Mouse (Mus musculus): ENCODE measurements around the gene Pvalb. TPM values are rescaled to one million over a fixed set of nuclear protein-coding genes. Genes with fewer than 3 reads are reported as not detected.

Gene Pvalb
- polyA plus RNA-seq, 1 experiment from 2014 or later: 3.1 TPM

GRCm38 (mm10) chr15:78172256-78172898 lies 33.8 kb downstream of the Pvalb start:
- Histone ChIP-seq H3K9me3 (no peaks in the 10 kb centered on the region), H3K27me3 (no peaks in the 10 kb centered on the region), H3K36me3 (0 out of 2 replicates have a peak, but pooled peaks cover 2% of the 10 kb centered on the region), H3K9ac (replicated peaks) (peak overlapping the region; percentile 42; the same call in 1 of the 2 replicates), H3K27ac (no peak overlapping the region), H3K4me3 (replicated peaks) (peak overlapping the region; percentile 66), H3K4me2 (replicated peaks) (peak overlapping the region; percentile 90), H3K4me1 (replicated peaks) (peaks cover 34% of the 10 kb centered on the region)
- WGBS: 71% methylated on average over 11 of the region's 11 CpGs
- ATAC-seq: no peak

DNA sequence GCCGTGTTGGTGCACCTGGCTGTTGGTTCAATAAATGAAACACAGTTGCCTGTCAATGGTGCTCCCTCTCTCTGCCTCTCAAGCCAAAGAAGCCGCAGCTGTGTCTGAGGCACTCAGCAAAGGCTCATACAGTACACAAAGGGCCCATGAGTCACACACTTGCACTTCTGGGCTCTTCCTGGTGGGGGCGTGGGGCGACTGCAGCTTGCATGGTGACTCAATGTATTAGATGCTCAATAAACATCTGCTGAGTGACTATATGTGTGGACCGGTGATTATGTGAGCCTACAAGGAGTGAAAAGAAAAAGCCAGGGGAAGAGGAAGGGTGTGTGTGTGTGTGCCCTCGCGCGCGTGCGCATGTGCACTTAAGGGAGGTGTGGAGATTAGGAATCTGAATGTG lies 34.5 kb downstream of the Pvalb start:
- no peak for ATAC-seq
- 95% methylated on average over 10 of the region's 10 CpGs for WGBS
- no peak overlapping the region for H3K4me2 ChIP-seq (replicated peaks)

DNA sequence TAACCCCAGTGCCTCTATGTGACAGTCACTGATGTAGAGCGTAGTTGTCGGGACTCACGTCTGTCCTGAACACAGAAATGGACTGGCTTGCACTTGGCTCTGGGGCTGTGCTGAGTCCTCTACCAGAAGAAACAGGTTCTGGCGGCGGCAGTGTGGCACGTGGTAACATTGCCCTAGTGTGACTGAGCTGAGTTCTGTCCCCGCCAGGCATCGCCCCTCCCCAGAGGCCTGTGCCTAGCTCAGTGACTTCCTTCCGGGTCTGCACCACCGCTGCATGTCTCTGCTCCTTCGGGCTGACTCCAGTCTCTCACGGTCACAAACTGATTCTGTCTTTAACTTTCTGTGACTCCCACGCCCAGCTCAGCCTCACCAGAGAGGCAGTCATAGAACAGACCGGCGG lies 35.5 kb downstream of the Pvalb start:
- H3K4me2 ChIP-seq (replicated peaks): no peak overlapping the region
- no peak overlapping the region for H3K27ac ChIP-seq
- H3K4me3 ChIP-seq (replicated peaks): no peak overlapping the region
- ATAC-seq: no peak
- H3K9ac ChIP-seq (replicated peaks): no peak overlapping the region
- H3K27me3 ChIP-seq: no peaks in the 10 kb centered on the region
- peaks cover 17% of the 10 kb centered on the region for H3K36me3 ChIP-seq
- H3K9me3 ChIP-seq: no peaks in the 10 kb centered on the region
- peaks cover 34% of the 10 kb centered on the region for H3K4me1 ChIP-seq (replicated peaks)
- WGBS: 92% methylated on average over 15 of the region's 15 CpGs

More for the DNA sequence above, 34.5 kb downstream of the Pvalb start:
- Histone ChIP-seq H3K36me3 (peaks cover 9% of the 10 kb centered on the region), H3K4me1 (replicated peaks) (peaks cover 34% of the 10 kb centered on the region), H3K4me3 (replicated peaks) (no peak overlapping the region), H3K27ac (no peak overlapping the region), H3K9me3 (no peaks in the 10 kb centered on the region), H3K27me3 (no peaks in the 10 kb centered on the region), H3K9ac (replicated peaks) (no peak overlapping the region)

DNA sequence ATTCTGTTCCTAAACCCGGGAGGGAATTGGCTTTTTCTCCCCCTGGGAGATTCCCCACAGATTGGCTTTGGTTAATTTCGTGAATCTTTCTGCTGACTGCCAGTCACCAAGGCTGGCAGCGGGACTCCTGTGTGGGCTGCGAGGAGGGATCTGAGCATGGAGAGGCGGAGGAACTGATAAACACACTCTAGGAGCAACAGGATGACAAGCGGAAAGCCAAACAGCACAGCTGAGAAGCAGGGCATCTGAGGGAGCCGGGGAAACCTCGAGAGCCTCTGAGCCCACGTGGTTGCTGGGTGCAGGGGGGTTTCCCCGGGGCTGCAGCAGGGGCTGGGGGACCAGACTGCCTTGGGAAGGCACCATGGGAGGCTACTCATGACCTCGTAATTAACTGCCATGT lies 36.6 kb downstream of the Pvalb start:
- Histone ChIP-seq H3K27ac (no peak overlapping the region), H3K36me3 (peaks cover 25% of the 10 kb centered on the region), H3K9me3 (no peaks in the 10 kb centered on the region), H3K4me2 (replicated peaks) (no peak overlapping the region), H3K4me3 (replicated peaks) (no peak overlapping the region), H3K27me3 (no peaks in the 10 kb centered on the region), H3K4me1 (replicated peaks) (peaks cover 34% of the 10 kb centered on the region), H3K9ac (replicated peaks) (0 out of 2 replicates have a peak overlapping the region, but pooled peaks have one; percentile 3)
- no peak for ATAC-seq
- WGBS: 89% methylated on average over 11 of the region's 11 CpGs

- no peak overlapping the region for H3K9ac ChIP-seq (replicated peaks)
- H3K4me3 ChIP-seq (replicated peaks): no peak overlapping the region
- H3K27me3 ChIP-seq: no peaks in the 10 kb centered on the region
- H3K4me1 ChIP-seq (replicated peaks): peaks cover 21% of the 10 kb centered on the region; the same call in 1 of the 2 replicates
- peaks cover 52% of the 10 kb centered on the region for H3K36me3 ChIP-seq
- WGBS: 86% methylated on average over 4 of the region's 4 CpGs
- no peaks in the 10 kb centered on the region for H3K9me3 ChIP-seq
- H3K4me2 ChIP-seq (replicated peaks): no peak overlapping the region
- H3K27ac ChIP-seq: no peak overlapping the region
- ATAC-seq: no peak
Observed at GRCm38 (mm10) chr15:78165292-78165691, 40.9 kb downstream of the Pvalb start.

DNA sequence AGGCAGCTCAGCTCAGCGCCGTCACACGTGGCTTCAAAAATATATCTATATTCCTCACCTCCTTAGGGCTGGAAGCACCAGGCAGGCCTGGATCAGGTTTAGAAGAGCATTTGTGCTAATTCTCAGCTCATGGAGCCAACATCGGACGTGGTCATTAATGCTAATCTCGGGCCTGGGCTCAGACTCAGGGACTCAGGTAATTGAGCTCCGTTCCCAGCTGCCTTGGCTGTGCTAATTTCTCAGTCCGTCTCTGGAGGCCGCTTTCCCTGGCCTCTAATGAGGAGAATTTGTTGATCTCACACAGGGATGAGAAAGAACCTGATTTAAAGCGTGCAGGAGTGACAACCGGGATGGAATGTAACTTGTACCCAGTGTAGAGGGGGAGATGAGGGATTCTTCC lies 41.7 kb downstream of the Pvalb start:
- WGBS: 64% methylated on average over 11 of the region's 11 CpGs
- H3K4me3 ChIP-seq (replicated peaks): no peak overlapping the region
- 0 out of 2 replicates have a peak, but pooled peaks have one; percentile 34 for ATAC-seq
- no peak overlapping the region for H3K9ac ChIP-seq (replicated peaks)
- no peak overlapping the region for H3K4me2 ChIP-seq (replicated peaks)
- H3K27ac ChIP-seq: peak overlapping the region; percentile 35
- H3K9me3 ChIP-seq: no peaks in the 10 kb centered on the region
- H3K4me1 ChIP-seq (replicated peaks): peaks cover 18% of the 10 kb centered on the region; the same call in 1 of the 2 replicates
- no peaks in the 10 kb centered on the region for H3K27me3 ChIP-seq
- H3K36me3 ChIP-seq: peaks cover 52% of the 10 kb centered on the region

GRCm38 (mm10) chr15:78161946-78162345 lies 44.3 kb downstream of the Pvalb start:
- Histone ChIP-seq H3K4me2 (replicated peaks) (no peak overlapping the region), H3K27ac (no peak overlapping the region), H3K4me1 (replicated peaks) (peaks cover 18% of the 10 kb centered on the region; the same call in 1 of the 2 replicates), H3K27me3 (no peaks in the 10 kb centered on the region), H3K9ac (replicated peaks) (no peak overlapping the region), H3K4me3 (replicated peaks) (no peak overlapping the region), H3K36me3 (peaks cover 55% of the 10 kb centered on the region), H3K9me3 (no peaks in the 10 kb centered on the region)
- ATAC-seq: no peak
- WGBS: 86% methylated on average over 9 of the region's 9 CpGs

DNA sequence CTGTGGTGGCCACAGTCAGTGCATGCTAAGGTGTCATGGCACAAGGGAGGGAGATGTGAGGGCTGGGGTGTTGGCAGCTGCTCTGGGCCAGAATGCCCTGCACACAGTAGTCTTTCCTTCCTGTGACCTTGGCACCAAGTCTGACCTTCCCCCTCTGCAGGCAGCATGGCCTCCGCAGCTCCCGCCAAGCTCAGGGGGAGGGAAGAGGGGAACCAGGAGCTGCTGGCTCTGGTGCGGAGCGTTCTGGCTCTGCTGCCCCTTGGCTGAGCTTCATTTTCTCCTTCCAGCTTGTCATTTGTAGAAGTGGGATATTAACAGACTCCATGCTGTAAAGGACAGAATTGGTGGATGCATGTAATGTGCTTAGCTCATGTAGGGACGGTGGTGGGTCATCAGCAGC lies 47.9 kb downstream of the Pvalb start:
- 95% methylated on average over 5 of the region's 5 CpGs for WGBS
- Histone ChIP-seq H3K27ac (no peak overlapping the region), H3K36me3 (peaks cover 28% of the 10 kb centered on the region), H3K27me3 (no peaks in the 10 kb centered on the region), H3K9me3 (no peaks in the 10 kb centered on the region), H3K9ac (replicated peaks) (no peak overlapping the region), H3K4me3 (replicated peaks) (no peak overlapping the region), H3K4me2 (replicated peaks) (no peak overlapping the region), H3K4me1 (replicated peaks) (peaks cover 8% of the 10 kb centered on the region)
- no peak for ATAC-seq

DNA sequence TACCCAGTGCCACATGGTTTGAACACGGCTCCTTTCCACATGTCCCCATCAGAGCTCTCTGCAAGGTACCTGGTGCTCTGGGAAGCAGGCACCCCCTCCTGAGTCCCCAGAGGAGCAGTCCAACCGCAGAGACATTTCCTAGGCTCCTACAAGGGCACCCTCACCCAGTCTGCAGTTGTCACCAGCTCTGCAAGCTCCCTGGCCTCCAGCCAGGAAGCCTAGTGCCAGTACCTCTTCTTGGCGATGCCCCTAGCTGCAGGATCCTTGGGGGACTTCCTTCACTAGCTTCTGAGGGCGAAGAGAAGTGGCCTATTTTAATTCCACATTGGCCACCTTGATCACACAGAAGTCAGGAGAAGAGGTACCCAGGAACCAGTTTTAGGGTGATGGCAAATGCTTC lies 48.4 kb downstream of the Pvalb start:
- H3K27ac ChIP-seq: no peak overlapping the region
- no peak for ATAC-seq
- H3K9ac ChIP-seq (replicated peaks): no peak overlapping the region
- H3K27me3 ChIP-seq: no peaks in the 10 kb centered on the region
- no peak overlapping the region for H3K4me2 ChIP-seq (replicated peaks)
- no peak overlapping the region for H3K4me3 ChIP-seq (replicated peaks)
- 85% methylated on average over 4 of the region's 4 CpGs for WGBS
- H3K36me3 ChIP-seq: peaks cover 23% of the 10 kb centered on the region
- no peaks in the 10 kb centered on the region for H3K9me3 ChIP-seq
- peaks cover 13% of the 10 kb centered on the region for H3K4me1 ChIP-seq (replicated peaks)

GRCm38 (mm10) chr15:78157330-78157729 lies 48.9 kb downstream of the Pvalb start:
- H3K27me3 ChIP-seq: no peaks in the 10 kb centered on the region
- H3K4me1 ChIP-seq (replicated peaks): peaks cover 16% of the 10 kb centered on the region
- H3K4me3 ChIP-seq (replicated peaks): no peak overlapping the region
- no peak for ATAC-seq
- H3K27ac ChIP-seq: no peak overlapping the region
- no peak overlapping the region for H3K4me2 ChIP-seq (replicated peaks)
- H3K9ac ChIP-seq (replicated peaks): no peak overlapping the region
- 79% methylated on average over 8 of the region's 8 CpGs for WGBS
- H3K36me3 ChIP-seq: peaks cover 18% of the 10 kb centered on the region; the same call in 1 of the 2 replicates
- H3K9me3 ChIP-seq: no peaks in the 10 kb centered on the region

- ATAC-seq: no peak
- Histone ChIP-seq H3K4me2 (replicated peaks) (no peak overlapping the region), H3K4me1 (replicated peaks) (peaks cover 16% of the 10 kb centered on the region), H3K27ac (no peak overlapping the region), H3K9ac (replicated peaks) (no peak overlapping the region), H3K27me3 (no peaks in the 10 kb centered on the region), H3K36me3 (peaks cover 9% of the 10 kb centered on the region; the same call in 1 of the 2 replicates), H3K4me3 (replicated peaks) (no peak overlapping the region), H3K9me3 (no peaks in the 10 kb centered on the region)
- 87% methylated on average over 6 of the region's 6 CpGs for WGBS
Observed at GRCm38 (mm10) chr15:78155421-78155820, 50.8 kb downstream of the Pvalb start.

DNA sequence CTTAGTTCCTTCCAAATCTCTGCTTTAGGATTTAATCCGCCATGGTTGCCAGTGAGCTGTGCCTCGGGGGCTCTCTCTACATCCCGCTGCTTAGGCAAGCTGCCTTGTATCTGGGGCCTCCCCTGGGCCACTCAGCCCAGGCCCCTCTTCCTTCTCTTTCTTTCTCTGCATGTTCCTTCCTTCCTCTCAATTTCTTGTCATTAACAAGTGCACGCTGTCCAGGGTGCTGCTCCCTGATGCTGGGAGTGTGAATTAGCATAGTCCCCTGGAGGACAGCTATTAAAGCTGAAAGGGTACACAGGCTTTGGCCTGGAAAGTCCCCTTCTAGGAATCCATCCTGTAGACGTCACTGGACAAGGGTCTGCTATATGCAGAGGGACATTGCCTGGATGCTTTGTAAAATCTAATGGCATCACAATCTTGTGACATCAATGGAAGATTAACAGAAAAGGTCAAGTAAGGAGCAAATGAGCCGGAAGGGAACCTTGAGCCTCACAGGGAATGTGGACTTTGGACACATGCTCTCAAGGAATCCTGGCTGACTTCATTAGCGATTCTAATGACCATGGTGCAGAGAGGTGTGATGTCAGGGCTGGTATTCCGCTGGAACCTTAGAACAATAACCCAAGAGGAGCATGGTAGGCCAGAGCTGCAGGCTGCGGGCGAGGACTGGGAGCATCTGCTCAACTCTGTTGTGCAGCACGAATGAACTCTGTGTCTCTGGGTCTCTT lies 53.0 kb downstream of the Pvalb start:
- Histone ChIP-seq H3K36me3 (no peaks in the 10 kb centered on the region), H3K9me3 (no peaks in the 10 kb centered on the region), H3K9ac (replicated peaks) (no peak overlapping the region), H3K27ac (peak overlapping the region; percentile 37; the same call in 1 of the 2 replicates), H3K4me3 (replicated peaks) (no peak overlapping the region), H3K4me2 (replicated peaks) (no peak overlapping the region), H3K27me3 (no peaks in the 10 kb centered on the region), H3K4me1 (replicated peaks) (peaks cover 16% of the 10 kb centered on the region)
- 30% methylated on average over 11 of the region's 11 CpGs for WGBS
- peak; percentile 51; the same call in 1 of the 2 replicates for ATAC-seq

Measured in midbrain, embryonic 13.5 days (tissue).